Mouse (Mus musculus) gastrocnemius, postnatal 14 days (tissue): Measurements from ENCODE around the gene Sh3bp4. TPM values are rescaled to one million over a fixed set of nuclear protein-coding genes. Genes with fewer than 3 reads are reported as not detected.
A peak's percentile ranks its signal among the peaks of the same experiment; 100 is the strongest.

ENCODE experiments used
- DNase-seq: peaks from one replicate; pipeline ENCODE4 v3.0.0; 2021; ENCODE audit warnings: mixed read lengths
- intact Hi-C: fragments of 180-260 bp; cut with DNase I; formaldehyde crosslinking; loops from one replicate; pipeline ENCODE4 v1.15.1; 2025; ENCODE audit warnings: low total_unique reads
- total RNA-seq, 2 experiments: library from RNA; stranded (reverse); gene quantifications; 2 replicates each; pipeline ENCODE4 v1.2.3; 2021

Gene Sh3bp4
- total RNA-seq, 2 experiments from 2014 or later = 5.1 to 6.9 TPM

GRCm38 (mm10) chr1:89112544-89112943 is 42.3 kb downstream of the Sh3bp4 start:
- intact Hi-C loops = no loop called here
- no peak for DNase-seq

- no peak for DNase-seq
- intact Hi-C loops = no loop called here
Observed at GRCm38 (mm10) chr1:89113731-89114130, 43.5 kb downstream of the Sh3bp4 start.

- intact Hi-C loops = no loop called here
- peak; percentile 48 for DNase-seq
Observed at GRCm38 (mm10) chr1:89117062-89117461, 46.8 kb downstream of the Sh3bp4 start.

GRCm38 (mm10) chr1:89118076-89118475 is 47.9 kb downstream of the Sh3bp4 start:
- intact Hi-C loops = no loop called here
- DNase-seq = peak; percentile 2

GRCm38 (mm10) chr1:89118836-89119235 is 48.6 kb downstream of the Sh3bp4 start:
- intact Hi-C loops = no loop called here
- peak; percentile 1 for DNase-seq

GRCm38 (mm10) chr1:89120290-89120689 is 50.1 kb downstream of the Sh3bp4 start:
- intact Hi-C loops = loop anchor here (10.0 kb wide), 1 partner anchor 65 kb away; no protein-coding TSS in a partner anchor
- DNase-seq = peak; percentile 31

GRCm38 (mm10) chr1:89121466-89121865 is 51.3 kb downstream of the Sh3bp4 start:
- peak; percentile 5 for DNase-seq
- intact Hi-C loops = loop anchor here (10.0 kb wide), 1 partner anchor 63 kb away; no protein-coding TSS in a partner anchor

- DNase-seq = no peak
- intact Hi-C loops = loop anchor here (10.0 kb wide), 1 partner anchor 62 kb away; no protein-coding TSS in a partner anchor
Observed at GRCm38 (mm10) chr1:89122376-89122775, 52.2 kb downstream of the Sh3bp4 start.

- intact Hi-C loops = loop anchor here (10.0 kb wide), 1 partner anchor 61 kb away; no protein-coding TSS in a partner anchor
- no peak for DNase-seq
Observed at GRCm38 (mm10) chr1:89124076-89124475, 53.9 kb downstream of the Sh3bp4 start.

- no peak for DNase-seq
- intact Hi-C loops = loop anchor here (10.0 kb wide), 1 partner anchor 58 kb away; no protein-coding TSS in a partner anchor
Observed at GRCm38 (mm10) chr1:89127163-89127562, 56.9 kb downstream of the Sh3bp4 start.

- intact Hi-C loops = loop anchor here (10.0 kb wide), 1 partner anchor 46 kb away; no protein-coding TSS in a partner anchor
- DNase-seq = no peak
Observed at GRCm38 (mm10) chr1:89130429-89130828, 60.2 kb downstream of the Sh3bp4 start.

GRCm38 (mm10) chr1:89131018-89131540 is 60.9 kb downstream of the Sh3bp4 start:
- no peak for DNase-seq
- intact Hi-C loops = loop anchor here (10.0 kb wide), 1 partner anchor 46 kb away; no protein-coding TSS in a partner anchor

GRCm38 (mm10) chr1:89131707-89132106 is 61.5 kb downstream of the Sh3bp4 start:
- no peak for DNase-seq
- intact Hi-C loops = loop anchor here (10.0 kb wide), 1 partner anchor 47 kb away; no protein-coding TSS in a partner anchor

GRCm38 (mm10) chr1:89133266-89133665 is 63.1 kb downstream of the Sh3bp4 start:
- DNase-seq = no peak
- intact Hi-C loops = loop anchor here (10.0 kb wide), 1 partner anchor 48 kb away; no protein-coding TSS in a partner anchor

GRCm38 (mm10) chr1:89133717-89134116 is 63.5 kb downstream of the Sh3bp4 start:
- DNase-seq = no peak
- intact Hi-C loops = loop anchor here (10.0 kb wide), 1 partner anchor 49 kb away; no protein-coding TSS in a partner anchor

GRCm38 (mm10) chr1:89136089-89136811 is 66.0 kb downstream of the Sh3bp4 start:
- intact Hi-C loops = loop anchor here (10.0 kb wide), 1 partner anchor 51 kb away; no protein-coding TSS in a partner anchor
- peak; percentile 43 for DNase-seq

- DNase-seq = no peak
- intact Hi-C loops = loop anchor here (10.0 kb wide), 1 partner anchor 52 kb away; no protein-coding TSS in a partner anchor
Observed at GRCm38 (mm10) chr1:89137086-89137816, 67.0 kb downstream of the Sh3bp4 start.

GRCm38 (mm10) chr1:89138316-89138715 is 68.1 kb downstream of the Sh3bp4 start:
- no peak for DNase-seq
- intact Hi-C loops = loop anchor here (10.0 kb wide), 1 partner anchor 54 kb away; no protein-coding TSS in a partner anchor

- intact Hi-C loops = no loop called here
- DNase-seq = no peak
Observed at GRCm38 (mm10) chr1:89140113-89140512, 69.9 kb downstream of the Sh3bp4 start.

- intact Hi-C loops = no loop called here
- DNase-seq = no peak
Observed at GRCm38 (mm10) chr1:89151071-89151470, 80.9 kb downstream of the Sh3bp4 start.
